Mouse (Mus musculus): ENCODE results near the gene Fzr1. TPM values are rescaled to one million over a fixed set of nuclear protein-coding genes. Genes with fewer than 3 reads are reported as not detected.

Gene Fzr1
- total RNA-seq, 2 experiments from 2014 or later: 32.2 to 33.5 TPM

DNA sequence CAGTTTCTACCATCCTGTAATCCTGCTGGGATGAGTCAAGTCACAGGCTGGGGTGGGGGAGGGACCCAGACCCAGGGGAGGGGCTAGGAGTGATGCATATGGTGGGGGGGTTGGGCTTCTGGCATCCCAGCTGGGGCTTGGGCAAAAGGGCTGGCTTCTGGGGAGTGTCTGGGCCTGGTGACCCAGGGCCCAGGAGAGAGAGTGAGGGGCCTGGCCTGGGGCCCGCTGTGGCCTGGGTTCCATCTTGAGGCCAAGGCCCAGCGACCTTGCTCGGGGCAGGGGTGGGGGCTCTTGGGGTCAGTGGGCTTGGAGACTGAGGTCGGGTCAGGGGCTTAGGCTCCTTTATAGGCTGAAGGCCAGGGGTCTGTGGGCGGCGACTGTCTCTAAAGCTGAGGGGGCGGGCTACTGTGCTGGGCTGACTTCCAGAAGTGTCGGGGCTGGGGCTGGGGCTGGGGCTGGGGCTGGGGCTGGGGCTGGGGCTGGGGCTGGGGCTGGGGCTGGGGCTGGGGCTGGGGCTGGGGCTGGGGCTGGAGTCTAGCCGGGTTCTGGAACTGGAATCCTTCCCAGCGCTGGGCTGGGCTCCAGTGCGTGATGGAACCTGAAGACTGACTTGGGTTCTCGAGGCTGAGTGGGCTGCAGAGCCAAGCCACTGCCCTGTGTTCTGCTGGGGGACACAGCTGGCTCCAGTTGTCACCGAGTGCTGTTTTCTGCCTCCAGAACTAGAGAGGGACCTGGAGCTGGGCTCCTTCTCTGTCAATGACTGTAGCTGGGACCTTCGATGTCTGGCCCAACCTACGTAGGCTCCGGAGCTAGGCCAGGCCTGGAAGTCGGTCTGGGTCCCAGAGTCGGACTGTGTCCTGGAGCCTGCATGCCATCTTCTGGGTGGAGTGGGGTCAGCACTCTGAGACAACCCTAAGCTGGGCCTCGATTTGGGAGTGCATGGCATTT is 42.6 kb downstream of the Fzr1 start:
- DNase-seq (ENCODE audit: low spot score in 2 of 2): peak in 1 of 2 experiments; percentile 69

DNA sequence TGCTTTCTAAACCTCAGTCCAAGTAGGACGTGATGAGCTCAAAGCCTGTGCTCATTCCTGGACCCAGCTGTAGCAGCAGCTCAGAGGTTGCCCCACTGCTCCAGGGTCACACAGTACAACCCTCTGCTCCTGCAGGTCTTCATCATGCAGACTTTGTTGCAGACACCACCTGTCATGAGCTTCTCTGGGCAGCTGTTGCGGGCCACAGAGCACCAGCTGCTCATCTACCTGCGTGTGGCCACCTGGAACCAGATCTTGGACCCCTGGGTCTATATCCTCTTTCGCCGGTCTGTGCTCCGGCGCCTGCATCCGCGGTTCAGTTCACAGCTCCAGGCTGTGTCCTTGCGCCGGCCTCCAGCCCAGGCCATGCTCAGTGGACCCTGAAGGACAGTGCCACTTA is 44.0 kb downstream of the Fzr1 start:
- no peak for DNase-seq (ENCODE audit: low spot score in 2 of 2)

DNA sequence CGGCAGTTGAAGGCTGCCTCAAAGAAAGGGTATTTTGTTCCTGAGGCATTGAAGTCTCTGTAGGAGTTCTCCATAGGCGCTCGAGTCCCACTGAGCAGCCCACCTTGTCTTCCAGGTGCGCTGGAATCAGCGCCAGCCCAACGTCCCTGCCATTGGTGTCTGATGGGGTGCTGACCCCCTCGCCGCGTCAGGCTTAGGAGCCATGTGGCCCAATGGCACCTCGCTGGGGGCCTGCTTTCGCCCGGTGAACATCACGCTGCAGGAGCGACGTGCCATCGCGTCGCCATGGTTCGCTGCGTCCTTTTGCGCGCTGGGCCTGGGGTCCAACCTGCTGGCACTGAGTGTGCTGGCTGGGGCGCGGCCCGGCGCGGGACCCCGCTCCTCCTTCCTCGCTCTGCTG is 46.0 kb downstream of the Fzr1 start:
- DNase-seq (ENCODE audit: low spot score in 2 of 2): no peak

DNA sequence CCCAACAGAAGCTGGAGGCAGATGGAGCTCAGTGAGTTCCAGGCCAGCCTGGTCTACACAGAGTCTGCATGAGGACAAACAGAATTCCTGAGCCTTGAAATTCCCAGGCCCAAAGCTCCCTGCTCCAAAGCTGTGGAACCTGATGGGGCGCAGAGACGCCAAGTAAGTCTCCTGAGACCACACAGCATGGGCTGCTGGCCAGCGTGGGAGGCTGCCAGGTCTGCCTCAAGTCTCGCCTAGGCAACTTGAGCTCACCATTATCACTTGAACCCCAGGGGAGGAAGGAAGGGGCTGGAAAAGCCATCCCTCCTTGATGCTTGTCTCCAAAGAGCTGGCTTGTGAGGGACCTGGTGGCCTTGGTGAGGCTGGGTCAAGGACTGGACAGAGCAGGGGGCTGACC is 48.3 kb downstream of the Fzr1 start:
- no peak for DNase-seq (ENCODE audit: low spot score in 2 of 2)

DNA sequence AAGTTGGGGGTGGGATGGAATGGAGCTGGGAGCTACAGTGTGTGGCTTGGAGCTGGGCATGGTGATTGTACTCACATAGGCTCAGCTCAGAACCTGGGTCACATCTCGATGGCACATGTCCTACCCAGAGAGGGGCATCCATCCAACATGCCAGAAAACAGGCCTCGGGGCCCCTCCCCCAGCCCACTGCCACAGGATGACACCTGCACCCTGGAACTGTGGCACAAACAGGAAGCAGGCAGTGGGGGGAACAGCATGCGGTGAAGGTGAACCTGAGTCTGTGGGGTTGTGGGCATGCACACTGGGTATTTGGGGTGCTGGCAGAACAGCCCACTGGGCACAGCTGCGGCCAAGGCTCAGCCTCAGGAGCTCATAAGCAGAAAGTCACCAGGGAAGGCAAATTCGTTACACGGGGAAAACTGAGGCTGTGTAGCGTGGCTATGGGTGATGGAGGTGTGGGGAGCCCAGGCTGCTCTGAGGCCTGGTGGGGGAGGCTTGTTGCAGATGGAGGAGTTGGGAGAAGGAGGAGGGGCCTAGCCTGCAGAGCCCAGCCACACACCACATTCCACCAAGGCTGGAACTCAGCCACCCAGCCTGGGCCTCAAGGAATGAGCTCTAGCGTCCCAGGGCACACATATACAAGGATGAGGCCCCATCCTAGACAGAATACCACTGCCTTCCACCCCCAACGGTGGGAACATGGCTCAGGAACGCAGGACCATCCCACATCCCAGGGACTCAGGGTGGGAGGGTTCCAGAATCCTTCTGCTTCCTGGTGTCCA is 48.9 kb downstream of the Fzr1 start:
- peak in 1 of 2 experiments; percentile 77 for DNase-seq (ENCODE audit: low spot score in 2 of 2)

DNA sequence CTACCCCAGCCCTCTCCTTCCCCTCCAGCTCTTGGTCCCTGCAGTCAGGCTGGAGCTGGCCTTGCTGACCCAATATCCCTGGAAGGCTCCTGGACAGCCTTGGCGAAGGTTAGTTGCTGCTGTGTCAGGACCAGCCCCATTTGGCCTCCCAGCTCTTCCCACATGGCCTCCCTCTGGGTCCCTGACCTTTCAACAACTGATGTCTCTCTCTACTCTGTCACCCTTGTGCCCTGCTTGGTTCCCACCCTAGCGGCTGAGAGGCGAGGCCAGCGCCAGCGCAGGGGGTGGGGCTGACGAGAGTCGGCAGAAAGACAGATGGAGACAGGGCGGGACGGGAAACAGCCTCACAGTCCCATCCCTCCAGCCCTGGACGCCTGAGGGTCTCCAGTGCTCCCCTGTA is 49.9 kb downstream of the Fzr1 start, which contains the start of gene Tbxa2r:
TSS of gene Tbxa2r (plus strand) at position 346 of the 400 bp plus-strand sequence.
- DNase-seq (ENCODE audit: low spot score in 2 of 2): peak in 1 of 2 experiments; percentile 57

DNA sequence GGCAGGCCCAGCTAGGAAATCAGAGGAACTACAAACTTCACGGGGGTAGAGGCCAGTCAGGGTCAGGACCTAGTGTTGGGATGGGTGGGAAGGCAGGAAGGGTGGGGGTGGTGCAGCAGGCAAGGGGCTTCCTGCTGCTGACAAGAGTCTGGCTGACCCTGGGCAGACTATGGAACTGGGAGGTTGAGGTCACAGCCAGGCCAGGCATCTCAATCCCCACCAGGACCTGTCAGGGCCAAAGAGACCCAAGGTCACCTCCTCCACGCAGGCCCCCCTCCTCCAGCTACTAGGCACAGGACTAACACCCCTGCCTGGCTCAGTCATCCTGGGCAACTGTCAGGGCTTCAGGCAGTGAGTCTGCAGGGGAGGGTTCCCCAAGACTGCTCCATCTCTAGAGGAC is 50.4 kb downstream of the Fzr1 start:
- no peak for DNase-seq (ENCODE audit: low spot score in 2 of 2)

DNA sequence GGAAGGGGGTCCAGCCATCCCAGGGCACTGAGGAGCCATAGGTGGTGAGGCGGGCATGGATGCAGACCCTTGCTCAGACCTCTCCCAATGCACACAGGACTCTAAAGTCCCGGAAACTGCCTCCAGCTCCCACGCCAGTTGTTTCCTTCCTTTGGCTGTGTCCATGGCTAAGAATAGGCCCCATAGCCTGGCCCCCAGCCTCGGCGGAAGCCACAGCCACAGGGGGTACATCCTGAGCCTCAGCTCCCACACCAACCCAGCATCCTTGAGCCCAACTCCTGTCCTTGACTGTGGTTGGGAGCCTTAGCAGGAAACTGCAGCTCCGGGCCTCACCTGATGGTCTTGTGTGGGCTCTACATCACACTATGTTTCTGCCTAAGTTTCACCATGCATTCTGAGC is 51.5 kb downstream of the Fzr1 start:
- no peak for DNase-seq (ENCODE audit: low spot score in 2 of 2)

DNA sequence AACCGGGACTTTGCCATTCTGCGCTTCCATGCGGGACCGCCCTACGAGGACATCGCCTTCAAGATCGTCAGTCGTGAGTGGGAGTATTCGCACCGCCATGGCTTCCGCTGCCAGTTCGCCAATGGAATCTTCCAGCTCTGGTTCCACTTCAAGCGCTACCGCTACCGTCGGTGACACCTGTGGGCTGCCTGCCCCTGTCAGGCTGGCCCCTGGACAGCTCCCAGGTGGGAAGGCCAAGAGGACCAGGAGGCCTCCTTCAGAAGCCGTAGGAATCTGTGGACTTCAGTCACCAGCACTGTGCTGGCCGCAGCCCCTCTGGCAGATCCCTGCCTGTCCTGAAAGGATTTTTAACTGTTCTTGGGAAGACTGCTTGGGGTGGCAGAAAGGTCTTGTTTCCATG is 52.5 kb downstream of the Fzr1 start:
- no peak for DNase-seq (ENCODE audit: low spot score in 2 of 2)

DNA sequence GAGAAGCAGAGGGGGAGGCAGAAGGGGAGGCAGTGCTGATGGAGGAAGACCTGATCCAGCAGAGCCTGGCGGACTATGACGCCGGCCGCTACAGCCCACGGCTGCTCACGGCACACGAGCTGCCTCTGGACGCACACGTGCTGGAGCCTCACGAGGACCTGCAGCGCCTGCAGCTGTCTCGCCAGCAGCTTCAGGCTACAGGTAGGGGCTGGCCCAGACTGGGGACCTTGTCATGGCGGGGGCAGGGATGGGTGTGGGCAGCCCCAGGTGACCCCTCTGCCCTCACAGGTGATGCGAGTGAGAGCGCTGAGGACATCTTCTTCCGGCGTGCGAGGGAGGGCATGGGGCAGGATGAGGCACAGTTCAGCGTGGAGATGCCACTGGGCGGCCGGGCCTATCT is 53.1 kb downstream of the Fzr1 start:
- no peak for DNase-seq (ENCODE audit: low spot score in 2 of 2)

DNA sequence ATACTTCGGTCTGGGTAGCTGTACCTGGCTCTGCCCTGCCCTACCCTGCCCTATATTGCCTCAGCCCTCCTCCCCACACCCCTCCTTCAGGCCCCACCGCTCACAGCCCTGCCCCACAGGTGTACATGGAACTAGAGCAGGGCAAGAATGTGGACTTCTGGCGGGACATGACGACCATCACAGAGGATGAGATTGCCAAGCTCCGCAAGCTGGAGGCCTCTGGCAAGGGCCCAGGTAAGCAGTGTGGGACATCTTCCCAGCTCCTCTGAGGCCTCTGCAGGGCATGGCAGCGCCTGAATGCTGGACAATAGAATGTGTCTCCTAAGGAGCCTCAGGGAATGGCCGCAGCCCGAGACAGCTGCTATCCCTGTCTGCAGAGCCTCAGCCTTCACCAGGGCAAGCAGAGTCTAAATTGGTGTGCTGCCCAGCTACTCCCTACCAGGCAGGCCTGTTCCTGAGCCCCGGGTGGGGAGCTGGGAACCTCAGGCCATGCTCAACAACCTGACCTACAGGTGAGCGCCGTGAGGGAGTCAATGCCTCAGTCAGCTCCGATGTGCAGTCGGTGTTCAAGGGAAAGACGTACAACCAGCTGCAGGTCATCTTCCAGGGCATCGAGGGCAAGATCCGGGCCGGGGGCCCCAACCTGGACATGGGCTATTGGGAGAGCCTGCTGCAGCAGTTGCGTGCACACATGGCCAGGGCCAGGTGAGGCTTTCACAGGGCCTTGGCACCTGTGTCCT is 54.4 kb downstream of the Fzr1 start:
- DNase-seq (ENCODE audit: low spot score in 2 of 2): no peak

DNA sequence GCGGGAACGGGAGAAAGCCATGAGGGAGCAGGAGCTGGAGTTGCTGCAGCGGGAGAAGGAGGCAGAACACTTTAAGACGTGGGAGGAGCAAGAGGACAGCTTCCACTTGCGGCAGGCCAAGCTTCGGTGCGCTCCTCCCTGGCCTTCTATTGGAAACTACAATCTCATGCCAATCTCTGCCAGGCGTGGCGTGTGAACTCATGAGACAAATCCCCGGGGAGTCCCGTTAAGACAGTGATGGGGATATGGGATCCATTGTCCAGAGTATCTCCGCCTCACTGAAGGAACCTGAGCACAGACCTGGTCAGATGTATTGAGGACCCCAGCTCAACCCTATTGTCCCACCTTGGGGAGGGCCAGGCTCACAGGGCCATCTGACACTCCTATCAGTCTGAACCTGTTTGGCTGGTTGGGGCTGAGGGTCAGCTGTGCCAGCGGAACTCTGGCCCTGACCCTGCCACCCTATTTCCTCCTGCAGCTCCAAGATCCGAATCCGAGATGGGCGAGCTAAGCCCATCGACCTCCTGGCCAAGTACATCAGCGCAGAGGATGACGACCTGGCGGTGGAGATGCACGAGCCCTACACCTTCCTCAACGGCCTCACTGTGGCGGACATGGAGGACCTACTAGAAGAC is 55.1 kb downstream of the Fzr1 start:
- no peak for DNase-seq (ENCODE audit: low spot score in 2 of 2)

DNA sequence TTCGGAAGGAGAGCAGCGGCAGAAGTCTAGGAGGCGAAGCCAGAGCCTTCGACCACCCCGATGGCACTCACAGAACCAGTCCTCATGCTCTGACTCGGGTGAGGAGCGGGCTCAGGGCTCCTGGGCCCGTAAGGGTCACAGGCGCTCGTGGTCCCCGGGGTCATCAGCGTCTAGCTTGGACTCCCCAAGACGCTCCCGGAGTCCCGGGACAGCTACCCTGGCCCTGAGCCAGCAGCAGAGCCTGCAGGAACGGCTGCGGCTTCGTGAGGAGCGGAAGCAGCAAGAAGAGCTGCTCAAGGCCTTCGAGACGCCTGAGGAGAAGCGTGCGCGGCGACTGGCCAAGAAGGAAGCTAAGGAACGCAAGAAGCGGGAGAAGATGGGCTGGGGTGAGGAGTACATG is 55.9 kb downstream of the Fzr1 start:
- DNase-seq (ENCODE audit: low spot score in 2 of 2): no peak

DNA sequence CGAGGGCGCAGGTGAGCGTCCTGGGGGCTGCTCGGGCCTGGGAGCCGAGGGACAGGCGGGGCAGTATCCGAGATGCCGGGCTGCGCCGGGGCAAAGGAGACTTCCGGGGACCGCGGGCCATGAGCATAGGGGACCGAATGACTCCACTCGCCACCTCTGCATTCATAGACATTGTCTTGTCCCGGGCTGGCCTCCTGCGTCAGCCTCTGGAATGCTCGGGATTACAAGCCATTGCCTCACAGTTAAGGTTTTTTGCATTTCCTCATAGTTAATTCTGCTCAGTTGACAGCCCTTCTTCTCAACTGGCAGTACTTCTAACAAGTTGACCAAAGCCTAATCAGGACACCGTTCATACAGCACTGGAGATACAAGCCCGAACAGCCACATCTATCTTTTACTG is 56.9 kb downstream of the Fzr1 start:
- no peak for DNase-seq (ENCODE audit: low spot score in 2 of 2)

DNA sequence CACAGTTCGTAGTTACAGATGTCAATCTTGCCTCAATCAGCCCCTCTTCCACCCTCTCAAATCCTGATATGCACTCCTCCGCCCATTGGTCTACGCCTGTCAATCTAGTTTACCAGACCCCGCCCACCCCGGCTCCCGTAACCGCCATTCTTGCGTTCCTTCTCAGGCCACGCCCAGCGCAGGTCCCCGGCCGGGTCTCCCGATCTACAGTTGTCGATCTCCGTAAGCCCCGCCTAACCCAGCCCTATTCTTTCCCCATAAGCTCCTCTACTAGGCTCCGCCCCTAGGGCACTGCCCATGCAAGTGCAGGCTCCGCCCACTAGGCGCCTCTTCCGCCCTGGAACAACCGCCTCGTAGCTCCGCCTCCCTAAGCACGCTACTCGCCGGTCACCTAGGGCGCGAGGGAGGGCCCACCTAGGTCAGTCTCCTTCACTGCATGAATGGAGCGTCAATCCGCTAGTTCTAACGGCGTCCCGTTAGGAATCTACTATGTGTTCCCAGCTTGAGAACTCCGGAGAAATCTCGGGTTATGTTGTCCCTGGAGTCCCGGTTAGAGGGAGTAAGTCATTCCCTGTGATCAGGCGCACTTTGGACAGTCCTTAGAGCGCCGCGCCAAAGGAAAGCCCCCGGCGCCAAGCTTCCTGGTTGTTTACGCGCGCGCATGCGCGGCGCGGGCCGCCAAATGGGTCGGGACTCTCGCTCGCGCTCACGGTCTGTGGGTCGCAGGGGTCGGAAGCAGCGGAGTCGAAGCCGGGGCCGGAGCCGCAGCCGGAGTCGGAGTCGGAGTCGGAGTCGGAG is 57.6 kb downstream of the Fzr1 start, which contains the start of gene Cactin:
TSS of gene Cactin (plus strand) at position 554 of the 798 bp plus-strand sequence.
- peak; percentile 95 to 99 for DNase-seq (ENCODE audit: low spot score in 2 of 2)

DNA sequence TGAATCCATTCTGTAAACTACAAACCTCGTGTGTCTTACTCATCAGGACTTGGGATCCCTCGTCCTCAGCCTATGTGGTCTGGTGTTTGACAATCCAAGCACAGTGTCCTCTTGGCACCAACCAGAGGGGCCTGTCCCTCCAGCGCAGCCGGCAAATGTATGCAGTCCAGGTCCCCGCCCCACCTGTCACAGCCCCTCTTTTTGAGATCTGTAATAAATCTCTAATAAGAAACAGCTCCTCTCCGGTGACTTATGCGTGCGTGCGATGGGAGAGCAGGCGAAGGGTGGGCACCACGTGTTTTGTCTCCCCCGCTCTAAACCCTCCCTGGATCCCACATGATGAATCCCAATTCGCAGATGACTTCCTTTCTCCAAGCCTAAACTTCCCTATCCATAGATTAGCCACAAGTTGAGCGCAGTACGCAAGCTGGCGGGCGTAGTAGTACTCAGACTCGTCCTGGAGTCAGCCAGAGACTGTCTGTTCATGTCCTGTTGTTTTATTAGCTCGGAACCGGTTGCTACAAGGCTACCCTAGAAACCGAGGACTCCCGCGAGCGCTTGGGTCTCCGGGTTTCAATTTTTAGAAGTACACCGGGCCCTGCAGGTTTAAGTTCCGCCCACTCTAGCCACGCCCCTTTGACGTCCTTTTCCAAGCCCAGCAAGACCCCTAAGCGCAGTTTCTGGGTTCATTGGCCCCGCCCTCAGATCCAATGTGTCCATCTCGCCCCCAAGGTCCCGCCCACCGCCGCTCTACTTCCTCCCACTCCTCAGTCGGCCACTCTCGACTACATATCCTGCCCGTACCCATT is 58.4 kb downstream of the Fzr1 start:
- peak in 1 of 2 experiments; percentile 95 for DNase-seq (ENCODE audit: low spot score in 2 of 2)

DNA sequence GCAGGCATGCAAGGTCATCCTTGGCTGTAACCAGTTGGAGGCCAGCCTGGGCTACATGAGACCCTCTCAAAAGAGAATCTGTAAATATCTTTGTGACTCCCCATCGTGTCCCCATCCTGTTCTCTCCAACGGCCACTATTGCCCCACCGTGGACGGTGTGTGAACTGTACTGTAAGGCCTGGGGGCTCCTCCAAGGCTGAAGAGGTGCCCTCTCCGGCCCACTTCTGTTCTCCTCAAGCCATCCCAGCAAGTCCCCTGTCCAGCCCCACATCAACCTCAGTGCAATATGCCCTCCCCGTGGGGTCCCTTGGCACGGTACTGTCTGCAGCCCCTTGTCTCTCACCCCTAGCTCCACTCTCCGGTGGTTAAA is 59.0 kb downstream of the Fzr1 start:
- DNase-seq (ENCODE audit: low spot score in 2 of 2): no peak

DNA sequence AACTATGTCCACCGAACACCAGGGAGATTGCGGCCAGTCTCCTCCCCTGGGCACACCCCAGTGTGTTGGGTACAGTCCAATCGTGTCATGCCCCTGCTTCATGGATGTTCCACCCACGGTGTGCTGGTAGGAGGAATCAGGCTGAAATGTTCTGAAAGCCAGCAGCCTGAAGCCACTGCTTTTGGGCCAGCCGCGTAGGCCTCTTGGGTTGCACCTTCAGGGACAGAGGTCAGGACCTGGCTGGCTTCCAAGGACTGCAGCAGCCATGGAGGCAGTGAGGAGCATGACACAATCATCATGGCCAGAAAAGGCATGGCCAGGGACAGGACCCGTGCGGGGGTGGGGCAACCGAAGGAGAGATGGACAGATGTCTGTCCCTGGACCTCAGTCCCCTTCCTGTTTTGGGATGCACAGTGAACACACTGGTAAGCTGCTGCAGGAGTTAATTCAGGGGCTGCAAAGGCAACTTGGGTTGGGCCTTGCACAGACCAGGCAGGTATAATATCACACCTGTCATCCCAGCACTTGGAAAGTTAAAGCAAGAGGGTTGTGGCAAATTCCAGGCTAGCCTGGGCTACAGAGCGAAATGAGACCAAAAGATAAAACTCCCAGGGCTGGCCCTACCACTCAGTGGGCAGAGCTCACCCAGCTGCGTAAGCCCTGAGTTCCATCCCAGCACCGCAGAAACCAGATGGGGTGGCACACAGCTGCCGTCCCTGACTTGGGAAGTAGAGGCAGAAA is 59.6 kb downstream of the Fzr1 start:
- no peak for DNase-seq (ENCODE audit: low spot score in 2 of 2)

DNA sequence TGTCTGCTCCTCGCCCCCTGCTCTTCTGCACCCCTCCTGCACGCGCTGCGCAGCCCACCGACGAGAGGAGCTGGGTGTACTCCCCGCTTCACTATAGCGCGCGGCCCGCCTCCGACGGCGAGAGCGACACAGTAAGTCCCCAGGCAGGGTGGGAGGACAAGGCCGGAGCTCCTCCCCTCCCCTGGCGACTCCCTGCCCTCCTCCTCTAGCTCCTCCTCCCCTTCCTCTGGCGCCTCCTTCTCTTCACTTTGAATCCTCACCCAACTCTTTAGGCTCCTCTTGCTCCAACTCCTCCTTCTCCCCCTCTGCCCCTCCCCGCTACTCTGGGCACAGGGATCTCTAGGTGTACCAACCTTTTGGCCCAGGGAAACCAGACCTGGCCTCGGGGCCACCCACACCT is 61.0 kb downstream of the Fzr1 start:
- DNase-seq (ENCODE audit: low spot score in 2 of 2): no peak
